Mouse (Mus musculus): ENCODE data around the gene Zfp286. TPM values are rescaled to one million over a fixed set of nuclear protein-coding genes. Genes with fewer than 3 reads are reported as not detected.

Zfp286 gene
- polyA plus RNA-seq, 1 experiment from 2014 or later: 27.1 TPM

GRCm38 (mm10) chr11:62820661-62821437 is 31.6 kb upstream of the Zfp286 start:
- peaks cover 20% of the 10 kb centered on the region for H3K4me1 ChIP-seq (replicated peaks; ENCODE audit: control insufficient read depth, insufficient read depth, low read length)
- WGBS: 13% methylated on average over 16 of the region's 16 CpGs
- peak overlapping the region; percentile 64 for H3K4me2 ChIP-seq (replicated peaks)
- H3K36me3 ChIP-seq (replicated peaks; ENCODE audit: control insufficient read depth, insufficient read depth): no peaks in the 10 kb centered on the region
- peak; percentile 52 for DNase-seq (ENCODE audit: low spot score)
- H3K9ac ChIP-seq: peak overlapping the region; percentile 57
- H3K27me3 ChIP-seq (ENCODE audit: control insufficient read depth, insufficient read depth, low read length): no peaks in the 10 kb centered on the region
- no peaks in the 10 kb centered on the region for H3K9me3 ChIP-seq (ENCODE audit: control insufficient read depth, low read length)
- peak overlapping the region; percentile 59 for H3K27ac ChIP-seq
- ATAC-seq (ENCODE audit: low FRiP score): no peak; the same call in 1 of the 2 replicates
- H3K4me3 ChIP-seq (replicated peaks; ENCODE audit: low read length): peak overlapping the region; percentile 38

- Histone ChIP-seq H3K27me3 (ENCODE audit: control insufficient read depth, insufficient read depth, low read length) (no peaks in the 10 kb centered on the region), H3K9ac (peak within 1 kb of the TSS; percentile 57), H3K4me3 (replicated peaks; ENCODE audit: low read length) (peak within 1 kb of the TSS; percentile 38), H3K27ac (peak within 1 kb of the TSS; percentile 59), H3K4me1 (replicated peaks; ENCODE audit: control insufficient read depth, insufficient read depth, low read length) (peaks cover 20% of the 10 kb centered on the region), H3K9me3 (ENCODE audit: control insufficient read depth, low read length) (no peaks in the 10 kb centered on the region), H3K36me3 (replicated peaks; ENCODE audit: control insufficient read depth, insufficient read depth) (no peaks in the 10 kb centered on the region), H3K4me2 (replicated peaks) (peak within 1 kb of the TSS; percentile 64)
- peak; percentile 76 for DNase-seq (ENCODE audit: low spot score)
- WGBS: 4% methylated on average over 15 of the region's 15 CpGs
- peak; percentile 85 for ATAC-seq (ENCODE audit: low FRiP score)
Observed at GRCm38 (mm10) chr11:62820059-62820541, 30.8 kb upstream of the Zfp286 start, which contains the start of gene Trim16. TSS of gene Trim16 (plus strand) at chr11:62820231.

GRCm38 (mm10) chr11:62819059-62819686 is 29.9 kb upstream of the Zfp286 start:
- ATAC-seq (ENCODE audit: low FRiP score) (no peak), DNase-seq (ENCODE audit: low spot score) (no peak)
- H3K36me3 ChIP-seq (replicated peaks; ENCODE audit: control insufficient read depth, insufficient read depth): no peaks in the 10 kb centered on the region
- no peak overlapping the region for H3K4me2 ChIP-seq (replicated peaks)
- peaks cover 20% of the 10 kb centered on the region for H3K4me1 ChIP-seq (replicated peaks; ENCODE audit: control insufficient read depth, insufficient read depth, low read length)
- H3K4me3 ChIP-seq (replicated peaks; ENCODE audit: low read length): no peak overlapping the region
- no peaks in the 10 kb centered on the region for H3K9me3 ChIP-seq (ENCODE audit: control insufficient read depth, low read length)
- no peak overlapping the region for H3K9ac ChIP-seq
- WGBS: 94% methylated on average over 8 of the region's 8 CpGs
- H3K27ac ChIP-seq: no peak overlapping the region
- no peaks in the 10 kb centered on the region for H3K27me3 ChIP-seq (ENCODE audit: control insufficient read depth, insufficient read depth, low read length)

GRCm38 (mm10) chr11:62816591-62816990 is 27.3 kb upstream of the Zfp286 start:
- Histone ChIP-seq H3K9ac (no peak overlapping the region), H3K27ac (no peak overlapping the region), H3K4me2 (replicated peaks) (no peak overlapping the region), H3K4me1 (replicated peaks; ENCODE audit: control insufficient read depth, insufficient read depth, low read length) (peaks cover 15% of the 10 kb centered on the region), H3K27me3 (ENCODE audit: control insufficient read depth, insufficient read depth, low read length) (no peaks in the 10 kb centered on the region), H3K9me3 (ENCODE audit: control insufficient read depth, low read length) (no peaks in the 10 kb centered on the region), H3K36me3 (replicated peaks; ENCODE audit: control insufficient read depth, insufficient read depth) (no peaks in the 10 kb centered on the region), H3K4me3 (replicated peaks; ENCODE audit: low read length) (no peak overlapping the region)
- DNase-seq (ENCODE audit: low spot score) (no peak), ATAC-seq (ENCODE audit: low FRiP score) (no peak)
- 71% methylated on average over 6 of the region's 6 CpGs for WGBS

GRCm38 (mm10) chr11:62815438-62815837 is 26.2 kb upstream of the Zfp286 start:
- WGBS: 90% methylated on average over 1 of the region's 1 CpGs
- Histone ChIP-seq H3K4me3 (replicated peaks; ENCODE audit: low read length) (no peak overlapping the region), H3K4me1 (replicated peaks; ENCODE audit: control insufficient read depth, insufficient read depth, low read length) (peaks cover 7% of the 10 kb centered on the region), H3K4me2 (replicated peaks) (no peak overlapping the region), H3K9ac (no peak overlapping the region), H3K9me3 (ENCODE audit: control insufficient read depth, low read length) (no peaks in the 10 kb centered on the region), H3K36me3 (replicated peaks; ENCODE audit: control insufficient read depth, insufficient read depth) (no peaks in the 10 kb centered on the region), H3K27me3 (ENCODE audit: control insufficient read depth, insufficient read depth, low read length) (no peaks in the 10 kb centered on the region), H3K27ac (no peak overlapping the region)
- DNase-seq (ENCODE audit: low spot score) (no peak), ATAC-seq (ENCODE audit: low FRiP score) (no peak)

GRCm38 (mm10) chr11:62814625-62815024 is 25.4 kb upstream of the Zfp286 start:
- Histone ChIP-seq H3K9ac (no peak overlapping the region), H3K9me3 (ENCODE audit: control insufficient read depth, low read length) (no peaks in the 10 kb centered on the region), H3K36me3 (replicated peaks; ENCODE audit: control insufficient read depth, insufficient read depth) (no peaks in the 10 kb centered on the region), H3K27ac (no peak overlapping the region), H3K4me3 (replicated peaks; ENCODE audit: low read length) (no peak overlapping the region), H3K4me1 (replicated peaks; ENCODE audit: control insufficient read depth, insufficient read depth, low read length) (no peaks in the 10 kb centered on the region), H3K27me3 (ENCODE audit: control insufficient read depth, insufficient read depth, low read length) (no peaks in the 10 kb centered on the region), H3K4me2 (replicated peaks) (no peak overlapping the region)
- 73% methylated on average over 4 of the region's 4 CpGs for WGBS
- no peak for DNase-seq (ENCODE audit: low spot score)
- no peak for ATAC-seq (ENCODE audit: low FRiP score)

GRCm38 (mm10) chr11:62813970-62814624 is 24.8 kb upstream of the Zfp286 start:
- no peaks in the 10 kb centered on the region for H3K4me1 ChIP-seq (replicated peaks; ENCODE audit: control insufficient read depth, insufficient read depth, low read length)
- no peaks in the 10 kb centered on the region for H3K9me3 ChIP-seq (ENCODE audit: control insufficient read depth, low read length)
- no peak overlapping the region for H3K9ac ChIP-seq
- H3K4me2 ChIP-seq (replicated peaks): no peak overlapping the region
- H3K4me3 ChIP-seq (replicated peaks; ENCODE audit: low read length): no peak overlapping the region
- no peaks in the 10 kb centered on the region for H3K36me3 ChIP-seq (replicated peaks; ENCODE audit: control insufficient read depth, insufficient read depth)
- no peaks in the 10 kb centered on the region for H3K27me3 ChIP-seq (ENCODE audit: control insufficient read depth, insufficient read depth, low read length)
- no peak for ATAC-seq (ENCODE audit: low FRiP score)
- WGBS: 75% methylated on average over 6 of the region's 6 CpGs
- no peak for DNase-seq (ENCODE audit: low spot score)
- H3K27ac ChIP-seq: no peak overlapping the region

- no peak for ATAC-seq (ENCODE audit: low FRiP score)
- Histone ChIP-seq H3K27me3 (ENCODE audit: control insufficient read depth, insufficient read depth, low read length) (no peaks in the 10 kb centered on the region), H3K27ac (no peak overlapping the region), H3K4me3 (replicated peaks; ENCODE audit: low read length) (no peak overlapping the region), H3K4me2 (replicated peaks) (no peak overlapping the region), H3K36me3 (replicated peaks; ENCODE audit: control insufficient read depth, insufficient read depth) (no peaks in the 10 kb centered on the region), H3K9ac (no peak overlapping the region), H3K9me3 (ENCODE audit: control insufficient read depth, low read length) (no peaks in the 10 kb centered on the region), H3K4me1 (replicated peaks; ENCODE audit: control insufficient read depth, insufficient read depth, low read length) (no peaks in the 10 kb centered on the region)
- no peak for DNase-seq (ENCODE audit: low spot score)
- 63% methylated on average over 1 of the region's 1 CpGs for WGBS
Observed at GRCm38 (mm10) chr11:62813497-62813896, 24.2 kb upstream of the Zfp286 start.

GRCm38 (mm10) chr11:62812268-62812667 is 23.0 kb upstream of the Zfp286 start:
- H3K27me3 ChIP-seq (ENCODE audit: control insufficient read depth, insufficient read depth, low read length): no peaks in the 10 kb centered on the region
- DNase-seq (ENCODE audit: low spot score) (no peak), ATAC-seq (ENCODE audit: low FRiP score) (no peak)
- no peak overlapping the region for H3K27ac ChIP-seq
- no peaks in the 10 kb centered on the region for H3K36me3 ChIP-seq (replicated peaks; ENCODE audit: control insufficient read depth, insufficient read depth)
- no peak overlapping the region for H3K4me3 ChIP-seq (replicated peaks; ENCODE audit: low read length)
- H3K9ac ChIP-seq: no peak overlapping the region
- H3K4me2 ChIP-seq (replicated peaks): no peak overlapping the region
- H3K4me1 ChIP-seq (replicated peaks; ENCODE audit: control insufficient read depth, insufficient read depth, low read length): no peaks in the 10 kb centered on the region
- WGBS: 92% methylated on average over 6 of the region's 6 CpGs
- no peaks in the 10 kb centered on the region for H3K9me3 ChIP-seq (ENCODE audit: control insufficient read depth, low read length)

All from hindbrain, embryonic 14.5 days (tissue).